Mouse (Mus musculus) megakaryocyte, embryonic 14.5 days (primary cell): Measurements from ENCODE around the gene Cct5. TPM values are rescaled to one million over a fixed set of nuclear protein-coding genes. Genes with fewer than 3 reads are reported as not detected.

Experiments used
- H3K27me3 ChIP-seq: replicated peaks from 2 replicates; pipeline ENCODE3; 2012; ENCODE audit warnings: inconsistent platforms
- H3K36me3 ChIP-seq: replicated peaks from 2 replicates; pipeline ENCODE3; 2012; ENCODE audit warnings: low read length, inconsistent platforms, mixed read lengths
- H3K4me1 ChIP-seq: 2 replicates; pipeline ENCODE4 v1.6.1; 2012; ENCODE audit warnings: inconsistent platforms
- H3K4me3 ChIP-seq: replicated peaks from 2 replicates; pipeline ENCODE3; 2012; ENCODE audit warnings: moderate library complexity, mild to moderate bottlenecking, inconsistent platforms
- H3K9me3 ChIP-seq: 2 replicates; pipeline ENCODE4 v1.6.1; 2012; ENCODE audit warnings: inconsistent platforms
- FLI1 ChIP-seq: IDR thresholded peaks from 2 replicates; pipeline ENCODE4 v1.6.1; 2012; ENCODE audit warnings: low read length, inconsistent platforms, mixed read lengths
- GATA1 ChIP-seq: IDR thresholded peaks from 3 replicates; pipeline ENCODE4 v1.6.1; 2012; ENCODE audit warnings: mixed read lengths, low read length, inconsistent platforms, borderline replicate concordance
- polyA plus RNA-seq: library from polyadenylated mRNA; stranded (reverse); fragments of >175 nt; gene quantifications from 2 replicates; pipeline ENCODE4 v1.2.3, GENCODE M21; 2012; ENCODE audit warnings: low replicate concordance; ENCODE audit not compliant: insufficient read depth

Cct5 gene
- polyA plus RNA-seq, 1 experiment, result 19.7 TPM

DNA sequence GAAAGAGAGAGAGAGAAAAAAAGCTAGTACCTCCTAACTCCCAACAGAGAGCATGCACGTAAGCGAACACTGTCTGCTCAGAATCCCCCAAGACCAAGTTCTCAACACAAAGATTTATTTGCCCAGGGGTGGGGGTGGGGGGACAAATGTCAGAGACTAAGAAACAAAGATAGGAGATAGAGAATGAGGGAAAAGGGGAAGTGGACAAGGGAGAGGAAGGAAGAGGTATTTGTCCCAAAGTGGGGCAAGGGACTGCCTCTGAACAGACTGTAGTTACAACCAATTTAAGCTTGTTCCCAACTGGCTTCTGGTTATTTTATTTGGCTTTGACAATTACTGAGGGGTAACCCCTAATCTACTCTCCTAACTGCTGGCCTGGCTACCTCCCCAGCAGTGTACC is 46.7 kb downstream of the Cct5 start:
- TF ChIP-seq FLI1, result no peak
- no peak for TF ChIP-seq GATA1
- H3K4me1 ChIP-seq, result peaks cover 19% of the 10 kb centered on the region
- H3K36me3 ChIP-seq, result no peaks in the 10 kb centered on the region
- H3K9me3 ChIP-seq, result peaks cover 11% of the 10 kb centered on the region
- H3K4me3 ChIP-seq, result no peak overlapping the region
- no peaks in the 10 kb centered on the region for H3K27me3 ChIP-seq

DNA sequence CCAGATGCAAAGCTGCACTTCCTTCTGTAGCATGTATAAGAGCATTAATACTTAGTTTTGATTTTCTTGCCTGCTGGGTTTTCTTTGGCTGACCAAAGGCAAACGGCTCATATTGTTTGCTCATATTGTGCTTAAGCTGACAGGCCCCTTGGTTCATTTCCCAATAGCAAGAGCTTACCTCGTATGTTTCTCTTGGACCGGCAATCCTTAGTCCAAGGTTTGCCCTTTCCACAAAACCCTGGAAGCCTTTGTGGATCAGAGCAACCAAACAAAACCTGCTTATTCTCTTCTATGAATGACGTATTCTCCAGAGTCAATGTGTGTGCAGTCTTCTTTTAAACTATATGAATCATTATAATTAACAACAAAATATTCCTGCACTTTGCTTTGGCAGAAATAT is 51.2 kb downstream of the Cct5 start:
- H3K4me3 ChIP-seq, result no peak overlapping the region
- TF ChIP-seq FLI1 (no peak), GATA1 (no peak)

DNA sequence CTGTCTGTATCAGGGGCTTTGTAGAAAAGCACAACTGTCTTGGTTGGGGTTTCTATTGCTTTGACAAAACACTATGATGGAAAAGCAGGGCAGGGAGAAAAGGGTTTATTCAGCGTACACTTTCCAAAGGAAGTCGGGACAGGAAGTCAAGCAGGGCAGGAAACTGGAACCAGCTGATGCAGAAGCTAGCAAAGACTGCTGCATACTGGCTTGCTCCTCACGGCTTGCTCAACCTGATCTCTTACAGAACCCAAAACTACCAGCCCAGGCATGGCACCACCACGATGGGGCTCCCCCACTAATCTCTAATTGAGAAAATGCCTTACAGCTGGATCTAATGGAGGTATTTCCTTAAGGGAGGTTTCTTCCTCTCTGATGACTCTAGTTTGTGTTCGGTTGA is 54.2 kb downstream of the Cct5 start:
- Histone ChIP-seq H3K27me3 (no peaks in the 10 kb centered on the region), H3K4me3 (no peak overlapping the region), H3K36me3 (peaks cover 2% of the 10 kb centered on the region), H3K4me1 (peaks cover 57% of the 10 kb centered on the region), H3K9me3 (no peaks in the 10 kb centered on the region)
- TF ChIP-seq GATA1, result no peak
- TF ChIP-seq FLI1, result no peak

More for the DNA sequence above, 51.2 kb downstream of the Cct5 start:
- H3K4me1 ChIP-seq, result peaks cover 40% of the 10 kb centered on the region
- H3K27me3 ChIP-seq, result no peaks in the 10 kb centered on the region
- H3K9me3 ChIP-seq, result no peaks in the 10 kb centered on the region
- H3K36me3 ChIP-seq, result peaks cover 2% of the 10 kb centered on the region

DNA sequence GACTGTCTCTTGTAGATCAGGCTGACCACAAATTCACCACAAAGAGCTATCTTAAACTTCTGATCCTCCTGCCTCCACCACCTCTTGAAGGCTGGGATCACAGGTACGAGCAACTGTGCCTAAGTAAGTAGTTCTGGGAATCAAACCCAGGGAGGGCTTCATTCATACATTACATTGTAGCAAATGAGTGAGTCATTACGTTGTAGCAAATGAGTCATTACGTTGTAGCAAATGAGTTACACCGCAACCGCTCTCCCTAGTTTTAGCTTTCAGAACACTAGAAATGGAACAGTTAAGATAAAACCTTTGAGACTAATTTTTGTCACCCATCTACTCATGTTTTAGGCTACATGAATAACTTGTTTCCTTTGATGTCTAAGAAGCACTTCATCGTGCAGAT is 55.3 kb downstream of the Cct5 start:
- Histone ChIP-seq H3K4me1 (peaks cover 69% of the 10 kb centered on the region), H3K9me3 (no peaks in the 10 kb centered on the region), H3K36me3 (peaks cover 2% of the 10 kb centered on the region), H3K4me3 (peak overlapping the region; percentile 53), H3K27me3 (no peaks in the 10 kb centered on the region)
- TF ChIP-seq FLI1, result no peak
- TF ChIP-seq GATA1, result no peak

DNA sequence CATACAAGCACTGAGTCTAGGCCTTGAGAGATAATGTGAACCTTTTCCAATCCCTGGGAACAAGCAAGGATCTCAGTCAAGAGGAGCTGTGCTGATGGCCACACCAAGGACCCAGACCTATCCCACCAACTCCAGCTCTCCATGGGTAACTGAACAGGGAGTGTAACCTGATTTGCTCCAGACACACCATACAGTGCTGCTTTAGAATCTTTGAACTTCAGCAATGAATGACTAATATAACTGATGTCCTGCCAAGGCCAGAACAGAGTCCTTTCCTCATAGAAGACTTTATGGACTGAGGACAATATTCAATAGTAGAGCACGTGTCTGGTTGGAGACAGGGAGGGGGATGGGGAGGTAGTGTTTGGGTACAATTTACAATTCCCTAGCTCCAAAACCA is 56.5 kb downstream of the Cct5 start:
- Histone ChIP-seq H3K36me3 (peaks cover 2% of the 10 kb centered on the region), H3K9me3 (no peaks in the 10 kb centered on the region), H3K27me3 (no peaks in the 10 kb centered on the region), H3K4me3 (no peak overlapping the region), H3K4me1 (peaks cover 81% of the 10 kb centered on the region)
- TF ChIP-seq GATA1 (no peak), FLI1 (no peak)

DNA sequence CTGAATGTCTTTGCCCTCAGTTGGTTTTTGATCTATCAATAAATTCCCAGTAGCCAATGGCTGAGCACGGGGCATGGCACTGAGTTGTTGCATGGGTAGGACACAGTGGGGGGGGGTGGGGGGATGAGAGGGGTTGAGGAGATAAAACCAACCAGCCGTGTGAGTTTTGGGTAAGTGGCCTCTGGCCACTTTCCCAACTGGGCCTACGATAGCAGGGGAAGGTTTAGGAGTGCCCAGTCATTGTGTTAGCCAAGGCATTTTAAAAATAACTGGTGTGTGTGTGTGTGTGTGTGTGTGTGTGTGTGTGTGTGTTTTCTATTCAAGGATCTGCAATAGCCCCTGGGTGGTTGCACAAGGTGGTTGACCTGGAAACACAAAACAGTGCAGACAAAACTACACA is 58.4 kb downstream of the Cct5 start:
- no peaks in the 10 kb centered on the region for H3K27me3 ChIP-seq
- H3K4me1 ChIP-seq, result peaks cover 97% of the 10 kb centered on the region
- peaks cover 5% of the 10 kb centered on the region for H3K36me3 ChIP-seq
- no peak overlapping the region for H3K4me3 ChIP-seq
- TF ChIP-seq GATA1 (no peak), FLI1 (no peak)
- H3K9me3 ChIP-seq, result 0 out of 2 replicates have a peak, but pooled peaks cover 3% of the 10 kb centered on the region

DNA sequence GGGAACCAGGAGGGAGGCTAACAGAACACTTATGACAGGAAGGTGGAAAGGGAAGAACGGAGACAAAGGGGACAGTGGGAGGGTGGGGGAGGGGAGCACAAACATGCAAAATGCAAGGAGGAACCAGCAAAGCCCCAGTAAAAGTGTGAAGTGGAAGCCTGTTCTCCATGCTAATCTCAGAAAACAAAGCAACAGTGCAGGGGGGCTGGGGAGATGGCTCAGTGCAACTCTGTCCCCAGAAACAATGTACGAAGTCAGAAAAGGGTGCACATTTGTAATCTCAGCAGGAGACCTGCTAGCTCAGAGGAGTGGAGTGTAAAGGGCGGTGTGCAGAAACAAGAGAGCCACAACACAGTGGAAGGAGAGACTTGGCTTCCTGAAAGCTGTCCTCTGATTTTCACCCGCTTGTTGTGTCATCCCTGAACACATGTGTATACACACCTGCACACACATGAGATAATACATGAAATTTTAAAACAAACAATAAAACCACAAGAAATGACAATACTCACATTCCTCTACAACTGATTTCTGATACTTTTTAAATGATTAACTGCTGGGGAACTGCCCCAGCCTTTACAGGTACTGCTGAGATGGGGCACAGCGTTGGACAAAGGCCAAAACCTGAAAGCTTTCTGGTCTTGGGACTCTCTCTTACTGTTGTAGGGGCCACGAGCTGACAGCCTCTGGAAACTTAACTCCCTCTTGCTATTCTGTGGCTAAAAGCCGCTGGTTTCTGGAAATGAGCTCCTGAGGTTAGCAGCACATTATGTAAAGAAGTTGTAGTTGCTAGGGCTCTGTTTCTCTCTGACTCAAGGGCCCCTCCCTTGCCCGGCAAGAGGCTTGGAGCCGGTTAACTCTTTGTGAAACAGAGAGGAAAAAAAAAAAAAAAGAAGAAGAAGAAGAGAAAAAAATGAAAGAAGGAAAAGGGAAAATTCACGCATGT is 59.3 kb downstream of the Cct5 start:
- peaks cover 100% of the 10 kb centered on the region for H3K4me1 ChIP-seq

More for the DNA sequence above, 59.3 kb downstream of the Cct5 start:
- Histone ChIP-seq H3K4me3 (peak overlapping the region; percentile 2), H3K27me3 (no peaks in the 10 kb centered on the region), H3K36me3 (peaks cover 4% of the 10 kb centered on the region), H3K9me3 (0 out of 2 replicates have a peak, but pooled peaks cover 4% of the 10 kb centered on the region)
- TF ChIP-seq GATA1, result no peak
- TF ChIP-seq FLI1, result no peak

Other genes starting within 250 kb of the Cct5 start
- gene Ankrd33b, start 234.1 kb downstream of the Cct5 start, polyA plus RNA-seq, result 6.1 and 23.0 TPM in 2 replicates
- 6.7 TPM in 1 of 2 replicates, not detected in the other for gene Ropn1l, start 148.1 kb downstream of the Cct5 start, polyA plus RNA-seq
- 18.8 and 34.5 TPM in 2 replicates for gene March6, start 70.8 kb downstream of the Cct5 start, polyA plus RNA-seq
- not detected in 2 replicates for gene Cmbl, start 36.4 kb downstream of the Cct5 start, polyA plus RNA-seq
- 2.1 and 3.6 TPM in 2 replicates for gene Fam173b, start within 50 bp of the Cct5 start, polyA plus RNA-seq